Mouse (Mus musculus) CH12.LX (cell line): ENCODE results near the gene Corin. TPM values are rescaled to one million over a fixed set of nuclear protein-coding genes. Genes with fewer than 3 reads are reported as not detected.
A peak's percentile ranks its signal among the peaks of the same experiment; 100 is the strongest.

ENCODE experiments used
- DNase-seq: peaks from one replicate; pipeline ENCODE4 v3.0.0-alpha.2; 2013; ENCODE audit errors: extremely low read depth
- H3K27ac ChIP-seq: 2 replicates; pipeline ENCODE4 v1.5.1; 2012; ENCODE audit warnings: low read depth, mild to moderate bottlenecking, control low read depth, moderate library complexity; ENCODE audit not compliant: insufficient read depth
- H3K27me3 ChIP-seq: replicated peaks from 2 replicates; pipeline ENCODE3; 2012; ENCODE audit warnings: inconsistent platforms
- H3K36me3 ChIP-seq, 2 experiments: replicated peaks in 1 of 2; 2 replicates each; pipeline versions ENCODE3 to v1.6.1; 2012; ENCODE audit warnings: inconsistent platforms in 1 of 2, low read length in 1 of 2, mild to moderate bottlenecking in 1 of 2, mixed read lengths in 1 of 2, moderate library complexity in 1 of 2; ENCODE audit not compliant: control insufficient read depth in 1 of 2, insufficient read depth in 1 of 2
- H3K4me1 ChIP-seq, 2 experiments: 2 replicates each; pipeline ENCODE4 v1.6.1; 2012; ENCODE audit warnings: inconsistent platforms in 1 of 2, moderate library complexity in 1 of 2; ENCODE audit not compliant: insufficient read depth in 2 of 2, control insufficient read depth in 1 of 2
- H3K4me2 ChIP-seq: 2 replicates; pipeline ENCODE4 v1.6.1; 2012; ENCODE audit warnings: low read depth, mild to moderate bottlenecking, control low read depth; ENCODE audit not compliant: poor library complexity, insufficient read depth, severe bottlenecking
- H3K4me3 ChIP-seq, 3 experiments: fragments of 150-350 bp in 1 of 3; sonication (generic) in 1 of 3; replicated peaks in 1 of 3; 2 replicates each; pipeline versions ENCODE3 to v1.5.1; 2011 to 2012; ENCODE audit warnings: low read depth in 2 of 3, low read length in 2 of 3, mild to moderate bottlenecking in 2 of 3, moderate library complexity in 2 of 3, control low read depth in 1 of 3, improper control_type of control experiment in 1 of 3, inconsistent platforms in 1 of 3, mixed read lengths in 1 of 3; ENCODE audit not compliant: poor library complexity in 1 of 3
- H3K79me2 ChIP-seq: replicated peaks from 2 replicates; pipeline ENCODE4 v1.6.1; 2012; ENCODE audit warnings: mild to moderate bottlenecking, moderate library complexity; ENCODE audit not compliant: control insufficient read depth, poor library complexity, insufficient read depth, severe bottlenecking; ENCODE audit errors: extremely low read depth
- H3K9ac ChIP-seq: 2 replicates; pipeline ENCODE4 v1.6.1; 2012; ENCODE audit warnings: low read depth, mild to moderate bottlenecking, control low read depth, moderate library complexity; ENCODE audit not compliant: insufficient read depth
- H3K9me3 ChIP-seq: replicated peaks from 2 replicates; pipeline ENCODE3; 2012; ENCODE audit warnings: low read length, inconsistent platforms, mixed read lengths
- CHD1 ChIP-seq: IDR thresholded peaks from 2 replicates; pipeline ENCODE4 v1.6.1; 2012; ENCODE audit warnings: low read depth, low read length, improper control_type of control experiment, inconsistent platforms
- CTCF ChIP-seq, 2 experiments: IDR thresholded peaks in 1 of 2; conservative IDR thresholded peaks in 1 of 2; 2 replicates each; pipeline ENCODE4 v1.5.1; 2011 to 2012; ENCODE audit warnings: low read depth in 2 of 2, low read length in 2 of 2, improper control_type of control experiment in 1 of 2, inconsistent platforms in 1 of 2, mild to moderate bottlenecking in 1 of 2, moderate library complexity in 1 of 2
- ELF1 ChIP-seq: IDR thresholded peaks from 2 replicates; pipeline ENCODE4 v1.6.1; 2014; ENCODE audit warnings: low read depth, mild to moderate bottlenecking, inconsistent platforms, low read length, improper control_type of control experiment
- ETS1 ChIP-seq: conservative IDR thresholded peaks from 2 replicates; pipeline ENCODE4 v1.6.1; 2012; ENCODE audit warnings: low read depth, mild to moderate bottlenecking, inconsistent platforms, low read length, improper control_type of control experiment, moderate library complexity
- GABPA ChIP-seq: IDR thresholded peaks from 2 replicates; pipeline ENCODE4 v1.6.1; 2012; ENCODE audit warnings: low read depth, low read length, improper control_type of control experiment, inconsistent platforms; ENCODE audit not compliant: insufficient replicate concordance
- IRF4 ChIP-seq: IDR thresholded peaks from 2 replicates; pipeline ENCODE4 v1.6.1; 2014; ENCODE audit warnings: low read depth, mild to moderate bottlenecking, inconsistent platforms, low read length, improper control_type of control experiment
- MAFK ChIP-seq: IDR thresholded peaks from 2 replicates; pipeline ENCODE4 v1.6.1; 2011; ENCODE audit warnings: low read length, improper control_type of control experiment; ENCODE audit not compliant: insufficient replicate concordance
- MAX ChIP-seq: IDR thresholded peaks from 2 replicates; pipeline ENCODE4 v1.6.1; 2011; ENCODE audit warnings: low read length, improper control_type of control experiment
- MAZ ChIP-seq: IDR thresholded peaks from 2 replicates; pipeline ENCODE4 v1.6.1; 2012; ENCODE audit warnings: low read depth, mild to moderate bottlenecking, inconsistent platforms, low read length, improper control_type of control experiment, moderate library complexity
- MYC ChIP-seq: IDR thresholded peaks from 2 replicates; pipeline ENCODE4 v1.6.1; 2011; ENCODE audit warnings: low read depth, mild to moderate bottlenecking, improper control_type of control experiment, low read length
- NELFE ChIP-seq: IDR thresholded peaks from 2 replicates; pipeline ENCODE4 v1.6.1; 2011; ENCODE audit warnings: low read depth, low read length, improper control_type of control experiment
- PAX5 ChIP-seq: IDR thresholded peaks from 2 replicates; pipeline ENCODE4 v1.6.1; 2012; ENCODE audit warnings: low read length, inconsistent platforms, mixed read lengths
- RAD21 ChIP-seq: IDR thresholded peaks from 2 replicates; pipeline ENCODE4 v1.6.1; 2011; ENCODE audit warnings: low read depth, mild to moderate bottlenecking, low read length, improper control_type of control experiment, moderate library complexity
- RCOR1 ChIP-seq: conservative IDR thresholded peaks from 2 replicates; pipeline ENCODE4 v1.6.1; 2012; ENCODE audit warnings: low read depth, mild to moderate bottlenecking, inconsistent platforms, low read length, improper control_type of control experiment
- SMC3 ChIP-seq: IDR thresholded peaks from 2 replicates; pipeline ENCODE4 v1.6.1; 2011; ENCODE audit warnings: low read depth, low read length, improper control_type of control experiment
- TBP ChIP-seq: conservative IDR thresholded peaks from 2 replicates; pipeline ENCODE4 v1.6.1; 2011; ENCODE audit warnings: low read depth, low read length, improper control_type of control experiment
- TCF12 ChIP-seq: IDR thresholded peaks from 2 replicates; pipeline ENCODE4 v1.6.1; 2014; ENCODE audit warnings: low read depth, mild to moderate bottlenecking, inconsistent platforms, low read length, improper control_type of control experiment
- UBTF ChIP-seq: IDR thresholded peaks from 2 replicates; pipeline ENCODE4 v1.6.1; 2012; ENCODE audit warnings: low read depth, mild to moderate bottlenecking, inconsistent platforms, low read length, improper control_type of control experiment, moderate library complexity
- USF2 ChIP-seq: conservative IDR thresholded peaks from 2 replicates; pipeline ENCODE4 v1.6.1; 2011; ENCODE audit warnings: low read depth, low read length, improper control_type of control experiment
- ZKSCAN1 ChIP-seq: IDR thresholded peaks from 2 replicates; pipeline ENCODE4 v1.6.1; 2012; ENCODE audit warnings: low read depth, inconsistent platforms, low read length, improper control_type of control experiment, borderline replicate concordance
- ZMIZ1 ChIP-seq: IDR thresholded peaks from 2 replicates; pipeline ENCODE4 v1.6.1; 2012; ENCODE audit warnings: low read depth, mild to moderate bottlenecking, inconsistent platforms, low read length, improper control_type of control experiment
- ZNF384 ChIP-seq: IDR thresholded peaks from 2 replicates; pipeline ENCODE4 v1.6.1; 2012; ENCODE audit warnings: low read depth, low read length, improper control_type of control experiment, inconsistent platforms
- dilution Hi-C: fragments of 300-500 bp; cut with MboI; formaldehyde crosslinking; loops from 2 replicates; pipeline ENCODE4 v1.14.3; 2020; ENCODE audit warnings: low sequenced_read_pairs; ENCODE audit not compliant: extremely low pct_unique_long_range_greater_than_20kb, extremely low pct_ligation_motif_present
- in situ Hi-C: fragments of 300-500 bp; cut with MboI; formaldehyde crosslinking; loops from 3 replicates; pipeline ENCODE4 v1.14.3; 2019; ENCODE audit warnings: low sequenced_read_pairs, low pct_ligation_motif_present, low pct_unique_long_range_greater_than_20kb, mixed read lengths
- polyA plus RNA-seq: library from polyadenylated mRNA; unstranded; fragments of >175 nt; gene quantifications from 2 replicates; pipeline ENCODE4 v1.2.1, GENCODE M21; 2012; ENCODE audit warnings: low read depth; ENCODE audit not compliant: insufficient read length
- total RNA-seq, 2 experiments: library from RNA; depleted of rRNA; stranded (reverse); fragments of 300-350 nt in 1 of 2; fragments of >200 nt in 1 of 2; gene quantifications; 2 replicates each; pipeline ENCODE4 v1.2.3; 2012 to 2014

Gene Corin
- total and polyA plus RNA-seq, 3 experiments: not detected

GRCm38 (mm10) chr5:72505740-72506139, 1.5 kb upstream of the Corin start:
- Histone ChIP-seq H3K4me3 (no peak overlapping the region), H3K4me1 (peaks cover 4 to 10% of the 10 kb centered on the region in 2 experiments; a peak in 3 of 4 replicates), H3K79me2 (no peaks in the 10 kb centered on the region), H3K9ac (no peak overlapping the region), H3K27me3 (no peaks in the 10 kb centered on the region), H3K36me3 (no peaks in the 10 kb centered on the region), H3K27ac (no peak overlapping the region), H3K4me2 (no peak overlapping the region), H3K9me3 (no peaks in the 10 kb centered on the region)
- peak; percentile 35 for DNase-seq
- TF ChIP-seq CTCF (conservative IDR thresholded peaks at IDR 0.05 in 1 of 2, IDR thresholded peaks at IDR 0.05 in 1 of 2; ENCODE audit: low read depth in 2 of 2, low read length in 2 of 2) (peak in 1 of 2 experiments; percentile 74; a peak in 2 of 4 replicates), USF2 (no peak), ZNF384 (no peak), RAD21 (peak; percentile 48), TBP (no peak), PAX5 (no peak), SMC3 (peak; percentile 82), UBTF (no peak), MAX (no peak)
- in situ Hi-C loops (no loop called here), dilution Hi-C loops (no loop called here)

GRCm38 (mm10) chr5:72502778-72503177, 1.5 kb downstream of the Corin start:
- Histone ChIP-seq H3K9me3 (no peaks in the 10 kb centered on the region), H3K79me2 (no peaks in the 10 kb centered on the region)
- in situ Hi-C loops: no loop called here
- TF ChIP-seq CHD1: no peak
- TF ChIP-seq TCF12: no peak
- no peak for TF ChIP-seq SMC3
- no peak for TF ChIP-seq ZKSCAN1
- TF ChIP-seq NELFE: no peak
- no peak for TF ChIP-seq UBTF
- no peak for TF ChIP-seq MAFK
- no peak for TF ChIP-seq MAZ
- no peak for TF ChIP-seq ZNF384
- no peak for TF ChIP-seq TBP
- TF ChIP-seq ETS1: no peak
- TF ChIP-seq RAD21: no peak
- no peak for TF ChIP-seq MYC
- TF ChIP-seq USF2: no peak
- no peak for TF ChIP-seq MAX
- TF ChIP-seq RCOR1: no peak
- no peak for TF ChIP-seq GABPA
- TF ChIP-seq ZMIZ1: no peak
- TF ChIP-seq IRF4: no peak
- TF ChIP-seq ELF1: no peak
- TF ChIP-seq, all 38 proteins: peak for 0
- no peak overlapping the region for H3K27ac ChIP-seq
- H3K9ac ChIP-seq: no peak overlapping the region
- no peak for DNase-seq
- no peaks in the 10 kb centered on the region for H3K36me3 ChIP-seq
- H3K4me1 ChIP-seq: peaks cover 4 to 10% of the 10 kb centered on the region in 2 experiments; a peak in 3 of 4 replicates
- dilution Hi-C loops: no loop called here
- H3K4me2 ChIP-seq: no peak overlapping the region
- H3K27me3 ChIP-seq: no peaks in the 10 kb centered on the region
- no peak overlapping the region for H3K4me3 ChIP-seq
